Mouse (Mus musculus) splenic B cell, adult 2 months (primary cell): Measurements from ENCODE around the gene Tmem59.

ENCODE experiments used
- DNase-seq: peaks from one replicate; pipeline ENCODE4 v3.0.0-alpha.2; 2011; ENCODE audit warnings: low read depth, low spot score
- H3K27me3 ChIP-seq: 2 replicates; pipeline ENCODE4 v1.6.1; 2012; ENCODE audit warnings: mild to moderate bottlenecking, low read length, moderate library complexity, mixed read lengths; ENCODE audit not compliant: control insufficient read depth, poor library complexity, insufficient read depth, severe bottlenecking
- H3K36me3 ChIP-seq: 2 replicates; pipeline ENCODE4 v1.6.1; 2012; ENCODE audit warnings: mild to moderate bottlenecking, low read length, moderate library complexity, mixed read lengths; ENCODE audit not compliant: control insufficient read depth, poor library complexity, insufficient read depth, severe bottlenecking

Tmem59 gene

DNA sequence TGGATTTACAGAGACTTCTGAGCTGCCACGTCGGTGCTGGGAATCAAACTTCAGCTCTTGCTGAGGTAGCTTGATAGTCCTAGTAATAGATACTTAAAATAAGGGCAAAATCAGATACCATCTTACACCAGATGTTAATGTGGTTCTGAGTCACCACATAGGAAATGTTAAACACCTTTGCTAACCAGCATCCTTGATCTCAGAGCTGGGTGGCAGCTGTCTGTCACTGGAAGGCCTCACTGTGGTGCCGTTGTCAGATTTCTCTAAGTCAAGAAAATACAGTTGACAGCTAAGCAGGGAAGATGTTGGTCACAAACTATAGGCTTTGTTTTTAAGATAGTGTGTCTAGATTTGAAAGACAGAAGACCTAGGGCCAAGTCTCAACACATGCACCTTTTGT lies 23.6 kb downstream of the Tmem59 start:
- DNase-seq: no peak
- Histone ChIP-seq H3K36me3 (peaks cover 19% of the 10 kb centered on the region), H3K27me3 (no peaks in the 10 kb centered on the region)

DNA sequence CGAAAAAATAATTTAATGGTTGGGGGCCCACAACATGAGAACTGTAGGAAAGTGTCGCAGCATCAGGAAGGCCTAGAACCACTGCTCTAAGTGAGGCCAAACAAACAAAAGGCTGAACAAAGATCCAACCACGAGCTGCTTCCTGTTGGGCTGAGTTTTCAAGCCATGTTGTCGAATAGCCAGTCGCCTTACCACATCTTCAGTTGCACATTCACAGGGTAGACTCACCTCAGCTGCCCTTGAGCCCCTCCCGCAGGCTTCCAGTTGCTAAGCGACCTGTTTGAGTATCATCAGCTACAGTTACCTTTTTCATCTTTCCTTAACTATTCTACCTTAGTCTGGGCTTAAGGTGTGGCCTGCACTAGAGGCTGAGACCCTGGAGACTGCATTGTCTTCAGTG lies 24.8 kb downstream of the Tmem59 start:
- no peak for DNase-seq
- H3K36me3 ChIP-seq: peaks cover 18% of the 10 kb centered on the region

DNA sequence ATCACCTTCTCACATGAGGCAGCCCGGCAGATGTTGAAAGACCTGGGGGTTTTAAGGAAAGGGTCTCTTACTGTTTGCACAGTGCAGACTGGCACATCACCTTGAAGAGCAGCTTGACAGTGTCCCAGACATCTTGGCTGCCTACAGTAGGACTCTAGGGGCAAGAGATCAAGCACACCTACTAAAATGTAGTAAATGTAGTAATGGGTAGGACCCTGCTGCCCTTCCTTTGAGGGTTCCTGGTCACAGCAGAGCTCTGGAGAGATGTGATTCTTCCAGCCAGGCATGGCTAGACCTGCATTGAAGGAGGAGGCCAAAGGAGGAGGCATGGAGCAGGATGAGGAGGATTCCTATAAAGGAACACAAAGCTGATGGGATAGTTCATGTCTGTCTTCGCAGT lies 28.8 kb downstream of the Tmem59 start:
- DNase-seq: no peak
- no peaks in the 10 kb centered on the region for H3K27me3 ChIP-seq

More for the DNA sequence above, 24.8 kb downstream of the Tmem59 start:
- no peaks in the 10 kb centered on the region for H3K27me3 ChIP-seq

DNA sequence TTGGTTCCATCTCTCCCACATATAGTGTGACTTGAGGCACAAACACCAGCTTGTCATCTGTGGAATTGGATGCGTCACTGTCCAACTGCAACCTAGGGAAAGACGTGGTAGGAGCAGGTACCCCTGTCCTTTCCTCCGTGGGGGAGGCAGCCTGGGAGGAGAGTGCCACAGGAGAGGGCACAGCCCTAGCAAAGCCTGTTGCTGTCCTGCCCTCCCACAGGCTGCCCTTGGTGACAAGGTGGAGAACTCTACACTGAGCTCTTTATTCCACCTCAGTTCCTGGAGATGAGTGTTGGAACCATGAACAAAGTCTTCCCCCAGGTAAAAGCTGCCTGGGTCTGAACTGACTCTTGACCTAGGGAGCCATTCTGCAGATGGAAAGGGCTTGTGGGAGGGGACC lies 30.7 kb downstream of the Tmem59 start, which contains the start of gene Ldlrad1:
Gene Ldlrad1 (plus strand): TSS at position 301 of the 400 bp plus-strand sequence.
- no peaks in the 10 kb centered on the region; the same call in 1 of the 2 replicates for H3K36me3 ChIP-seq
- H3K27me3 ChIP-seq: no peaks in the 10 kb centered on the region
- DNase-seq: no peak

More for the DNA sequence above, 28.8 kb downstream of the Tmem59 start:
- H3K36me3 ChIP-seq: peaks cover 2% of the 10 kb centered on the region; the same call in 1 of the 2 replicates

DNA sequence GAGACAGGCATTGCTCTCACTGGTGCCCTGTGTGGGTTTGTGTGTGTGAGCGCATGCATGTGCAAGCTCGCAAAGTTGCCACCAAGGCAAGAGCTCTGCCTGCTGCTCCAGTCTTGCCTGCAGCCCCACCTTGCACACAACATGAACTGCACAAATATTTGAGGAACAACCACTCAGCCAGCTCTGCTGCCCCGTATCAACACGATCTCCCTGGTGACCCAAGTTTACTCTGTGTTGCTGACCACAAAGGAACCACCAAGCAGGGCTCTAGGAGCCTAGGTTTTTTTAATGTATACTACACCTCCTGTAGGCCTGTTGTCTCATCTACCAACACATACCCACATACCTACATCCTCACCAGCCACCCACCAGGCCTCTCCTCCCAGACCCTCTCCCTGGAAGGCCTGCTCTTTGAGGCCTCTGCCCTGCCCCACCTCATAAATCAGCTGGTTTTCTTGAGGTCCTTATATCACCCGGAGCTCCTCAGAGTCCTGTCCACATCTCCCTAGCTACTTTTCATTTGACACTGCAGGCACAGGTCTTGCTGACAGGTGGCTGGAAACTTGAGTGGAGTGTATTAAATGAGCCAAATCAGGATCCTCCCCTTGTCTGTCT lies 32.4 kb downstream of the Tmem59 start:
- Histone ChIP-seq H3K36me3 (no peaks in the 10 kb centered on the region), H3K27me3 (no peaks in the 10 kb centered on the region)
- no peak for DNase-seq

DNA sequence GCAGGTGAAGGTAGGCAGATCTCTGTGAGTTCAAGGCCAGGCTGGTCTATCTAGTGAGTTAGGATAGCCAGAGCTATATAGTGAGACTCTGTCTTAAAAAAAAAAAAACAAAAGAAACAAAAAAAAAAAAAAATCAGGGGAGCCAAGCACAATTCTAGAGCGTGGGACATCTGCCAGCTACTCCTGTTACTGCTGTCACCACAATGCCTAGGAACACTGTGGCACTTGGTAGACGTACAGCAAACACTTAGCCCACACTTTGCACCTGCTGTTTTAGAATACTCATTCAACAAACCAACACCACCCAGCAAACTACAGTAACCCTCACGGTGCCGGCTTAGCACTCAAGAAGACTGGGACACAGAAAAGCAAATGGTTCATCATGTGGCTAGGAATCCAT lies 33.3 kb downstream of the Tmem59 start:
- no peak for DNase-seq
- no peaks in the 10 kb centered on the region for H3K36me3 ChIP-seq
- H3K27me3 ChIP-seq: no peaks in the 10 kb centered on the region

DNA sequence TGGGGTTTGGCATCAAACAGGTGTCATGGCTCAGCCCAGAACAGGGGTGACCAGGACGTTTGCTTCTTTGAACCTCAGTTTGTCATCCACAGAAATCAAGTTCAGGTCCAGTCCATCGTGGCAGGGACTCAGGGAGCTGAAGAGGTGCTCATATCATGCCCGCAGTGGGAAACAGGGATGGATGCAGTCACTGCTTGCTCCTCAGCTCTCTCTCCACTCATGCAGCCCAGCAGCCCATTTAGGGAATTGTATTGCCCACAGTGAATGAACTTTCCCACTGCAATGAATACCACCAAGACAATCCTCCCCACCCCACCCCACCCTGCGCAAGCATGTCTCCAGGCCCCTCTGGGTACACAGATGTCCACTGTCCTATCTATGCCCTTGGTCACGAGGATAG lies 33.7 kb downstream of the Tmem59 start:
- H3K27me3 ChIP-seq: no peaks in the 10 kb centered on the region
- H3K36me3 ChIP-seq: no peaks in the 10 kb centered on the region
- DNase-seq: no peak

DNA sequence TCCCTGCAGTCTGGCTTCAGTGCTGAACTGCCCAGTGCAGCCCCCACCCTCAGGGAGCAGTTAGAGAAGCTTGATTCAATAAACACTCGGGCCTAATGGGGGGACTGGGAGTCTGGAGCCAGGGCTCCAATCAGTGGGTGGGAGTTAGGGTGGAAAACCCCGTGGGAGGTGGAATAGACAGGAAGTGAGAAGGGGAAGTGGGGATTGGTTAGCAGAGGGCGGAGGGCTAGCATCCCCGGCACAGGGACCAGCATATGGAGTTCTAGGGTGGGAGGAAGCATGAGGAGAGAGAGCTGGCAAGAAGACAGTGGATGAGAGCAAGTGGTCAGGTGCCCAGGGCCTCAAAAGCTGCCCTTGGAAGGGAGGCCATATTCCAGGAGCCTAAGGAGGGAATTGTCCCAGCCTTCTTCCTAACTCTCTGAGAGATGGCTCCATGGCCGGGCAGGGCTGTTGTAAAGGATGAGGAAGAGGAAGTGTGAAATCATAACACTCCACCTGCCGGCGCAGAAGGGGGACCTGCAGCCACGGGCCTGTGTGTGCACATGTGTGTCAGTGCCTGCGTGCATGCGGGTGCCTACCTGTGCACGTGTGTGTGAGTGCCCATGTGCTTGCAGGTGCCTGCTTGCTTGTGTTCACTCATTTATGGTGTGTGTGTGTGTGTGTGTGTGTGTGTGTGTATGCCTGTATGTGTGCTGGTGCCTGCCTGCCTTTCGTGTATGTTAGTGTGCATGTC lies 35.2 kb downstream of the Tmem59 start:
- peak; percentile 17 for DNase-seq
- no peaks in the 10 kb centered on the region for H3K36me3 ChIP-seq

DNA sequence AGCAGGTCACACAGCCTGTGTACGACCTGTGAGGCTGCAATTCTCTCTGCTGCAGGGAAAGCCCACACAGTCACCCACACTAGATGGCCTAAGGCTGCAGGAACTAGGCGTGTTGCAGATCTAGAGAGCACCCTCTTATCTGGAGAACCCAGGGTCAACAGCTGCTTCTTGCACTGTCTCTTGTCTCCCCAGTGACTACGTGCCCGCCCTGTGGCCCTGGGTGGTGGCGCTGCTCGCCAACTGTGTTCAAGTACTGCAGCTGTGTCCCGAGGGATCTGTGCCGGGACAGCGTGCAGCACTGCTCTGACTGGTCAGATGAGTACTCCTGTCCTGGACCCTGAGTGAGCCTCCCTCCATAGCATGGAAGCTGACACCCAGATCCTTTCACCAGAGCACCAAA lies 39.4 kb downstream of the Tmem59 start:
- no peak for DNase-seq
- no peaks in the 10 kb centered on the region for H3K36me3 ChIP-seq
- H3K27me3 ChIP-seq: no peaks in the 10 kb centered on the region

More for the DNA sequence above, 35.2 kb downstream of the Tmem59 start:
- H3K27me3 ChIP-seq: no peaks in the 10 kb centered on the region

DNA sequence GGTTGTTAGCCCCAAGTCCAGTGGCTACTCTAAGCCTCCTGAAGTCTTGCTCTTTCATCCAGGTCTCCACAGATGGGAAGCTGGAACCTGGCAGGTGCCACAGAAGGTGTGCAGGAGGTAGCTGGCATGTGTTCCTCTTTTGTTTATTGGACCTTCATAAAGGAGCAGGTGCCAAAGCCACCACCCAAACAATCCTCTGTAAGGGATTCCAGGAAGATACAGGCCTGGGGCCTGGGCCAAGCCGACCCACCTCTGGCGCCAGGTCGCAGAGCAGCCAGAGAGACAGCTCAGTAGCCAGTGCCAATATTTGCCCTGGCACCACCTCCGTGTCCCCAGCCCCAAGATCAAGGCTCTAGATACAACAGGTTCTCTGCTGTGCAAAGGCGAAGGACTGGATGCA lies 43.3 kb downstream of the Tmem59 start:
- no peaks in the 10 kb centered on the region for H3K36me3 ChIP-seq
- no peaks in the 10 kb centered on the region for H3K27me3 ChIP-seq
- DNase-seq: no peak

DNA sequence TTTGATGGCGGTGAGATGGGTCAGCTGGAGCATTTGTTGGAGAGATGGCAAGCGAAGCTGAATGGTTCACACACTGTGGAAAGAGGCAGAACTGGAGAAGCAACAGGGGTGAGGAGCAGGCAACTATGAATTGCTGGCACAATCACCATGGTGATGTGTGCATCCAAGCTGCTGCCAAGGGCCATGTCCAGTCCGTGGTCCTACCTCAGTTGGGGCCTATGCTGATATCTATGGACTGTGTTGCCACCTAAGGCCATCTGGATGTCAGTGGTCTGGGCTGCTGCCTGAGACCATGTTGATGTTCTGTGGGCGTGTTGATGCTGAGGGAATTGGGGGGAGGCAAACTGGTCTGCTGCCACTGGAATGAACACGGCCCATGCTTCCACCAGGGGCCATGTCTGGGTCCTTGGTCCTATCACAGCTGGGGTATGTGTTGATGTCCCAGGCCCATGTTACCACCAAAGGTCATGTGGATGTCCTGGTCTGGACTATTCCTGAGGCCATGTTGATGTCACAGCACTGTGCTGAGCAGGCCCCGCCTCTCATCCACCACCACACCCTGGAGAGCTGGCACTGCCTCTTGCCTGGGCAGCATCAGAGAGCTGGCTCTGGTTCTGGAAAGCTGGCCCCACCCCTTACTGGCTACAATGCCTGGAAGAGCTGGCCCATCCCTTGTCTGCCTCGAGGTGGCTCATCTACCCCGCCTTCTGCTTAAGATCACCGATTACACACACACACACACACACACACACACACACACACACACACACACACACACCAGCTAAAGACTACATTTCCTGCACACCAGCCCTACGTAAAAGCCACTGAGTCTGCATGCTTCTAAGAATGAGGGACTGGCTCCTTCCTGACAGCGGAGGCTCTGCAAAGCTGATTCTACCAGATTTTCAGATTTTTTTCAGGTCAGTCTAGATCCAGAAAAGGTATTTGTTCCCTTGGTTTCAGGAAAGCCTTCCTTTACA lies 45.3 kb downstream of the Tmem59 start:
- H3K27me3 ChIP-seq: no peaks in the 10 kb centered on the region
- DNase-seq: no peak
- no peaks in the 10 kb centered on the region for H3K36me3 ChIP-seq

DNA sequence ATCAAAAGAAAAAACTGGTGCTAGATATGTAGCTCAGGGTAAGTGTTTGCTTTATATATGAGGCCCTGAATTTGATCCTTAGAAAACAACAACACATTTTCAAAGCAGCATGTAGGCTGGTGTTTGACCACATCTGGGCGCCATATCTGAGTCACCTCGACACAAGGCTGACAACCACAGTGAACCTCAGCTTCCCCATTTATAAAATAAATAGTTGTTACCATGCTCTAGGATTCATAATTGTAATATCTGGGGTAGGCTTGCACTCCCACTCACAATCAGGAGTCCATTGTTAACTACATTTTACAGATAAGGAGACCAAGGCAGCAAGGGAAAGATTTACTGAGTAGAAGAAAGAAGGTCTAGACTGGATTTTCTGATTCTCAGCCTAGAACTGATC lies 48.1 kb downstream of the Tmem59 start:
- DNase-seq: no peak
- H3K27me3 ChIP-seq: no peaks in the 10 kb centered on the region
- no peaks in the 10 kb centered on the region for H3K36me3 ChIP-seq

DNA sequence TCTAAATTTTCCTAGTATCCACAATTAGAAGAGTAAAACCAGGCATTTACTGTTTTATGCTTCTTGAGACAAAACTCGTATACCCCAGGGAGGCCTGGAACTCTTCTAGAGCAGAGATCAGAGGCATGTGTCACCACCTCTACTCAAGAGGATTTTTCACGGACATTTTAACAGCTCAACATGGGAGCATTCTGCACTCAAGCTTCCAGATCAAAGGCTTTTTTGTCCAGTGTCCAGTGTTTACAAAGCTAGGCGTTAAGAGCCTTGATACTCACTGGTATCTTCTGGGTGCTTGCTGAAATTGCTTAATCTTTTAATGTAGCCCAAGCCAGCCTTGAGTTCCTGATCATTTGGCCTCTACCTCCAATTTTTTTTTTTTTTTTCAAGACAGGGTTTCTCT lies 54.0 kb downstream of the Tmem59 start:
- no peaks in the 10 kb centered on the region for H3K27me3 ChIP-seq
- peaks cover 10% of the 10 kb centered on the region for H3K36me3 ChIP-seq
- DNase-seq: no peak

DNA sequence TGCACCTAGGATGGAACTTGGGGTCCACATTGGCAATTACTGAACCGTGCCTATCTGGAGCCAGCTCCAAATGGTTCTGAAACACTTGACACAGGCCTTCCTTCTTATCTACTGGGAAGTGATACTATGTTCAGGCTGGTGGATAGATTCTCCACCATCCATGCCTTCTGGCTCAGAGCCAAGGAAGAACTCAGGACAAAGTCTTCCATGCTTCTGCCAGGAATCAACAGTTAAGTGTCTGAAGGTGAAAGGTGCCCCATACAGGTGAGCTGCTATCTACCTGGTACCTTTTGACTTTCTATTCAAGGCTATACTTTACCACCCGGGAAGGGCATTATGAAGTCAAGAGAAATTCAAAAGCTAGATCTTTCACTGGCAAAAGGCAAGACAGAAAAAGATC lies 60.1 kb downstream of the Tmem59 start:
- Histone ChIP-seq H3K36me3 (peaks cover 13% of the 10 kb centered on the region), H3K27me3 (no peaks in the 10 kb centered on the region)
- DNase-seq: no peak

DNA sequence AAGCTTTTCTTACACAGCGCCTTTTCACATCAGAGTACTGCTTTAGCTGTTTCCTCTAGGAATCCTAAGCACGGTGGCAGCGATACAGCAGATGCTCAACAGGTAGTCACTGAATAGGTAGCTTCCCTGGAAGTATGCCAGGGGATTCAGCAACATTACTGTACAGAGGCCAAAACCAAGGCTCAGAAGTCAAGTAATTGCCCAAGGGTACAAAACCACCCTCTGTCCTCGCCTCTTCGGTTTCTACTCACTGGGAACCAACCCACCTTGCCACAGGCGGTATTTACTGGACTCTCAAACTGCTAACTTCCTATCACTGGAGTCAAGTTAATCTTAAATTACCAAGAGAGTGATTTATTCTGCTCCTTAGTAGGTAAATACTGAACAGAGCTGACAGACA lies 62.0 kb downstream of the Tmem59 start:
- no peak for DNase-seq

More for the DNA sequence above, 62.0 kb downstream of the Tmem59 start:
- H3K27me3 ChIP-seq: no peaks in the 10 kb centered on the region
- peaks cover 10% of the 10 kb centered on the region for H3K36me3 ChIP-seq
